Mouse (Mus musculus): Measurements from ENCODE around the gene Selenoo.

- no peak for TF ChIP-seq CTCF (IDR thresholded peaks at IDR 0.05; ENCODE audit: low read depth)
- TF ChIP-seq EP300 (optimal IDR thresholded peaks at IDR 0.05) = no peak
These were observed 36.5 kb downstream of the Selenoo start for GRCm38 (mm10) chr15:89125351-89125750.

Measured in stomach, postnatal 0 days (tissue).